Mouse (Mus musculus) ES-E14 (cell line): ENCODE results near the gene Bik.

Experiments
- HCFC1 ChIP-seq: IDR thresholded peaks from 2 replicates; pipeline ENCODE4 v1.6.1; 2012; ENCODE audit warnings: low read length, inconsistent platforms, borderline replicate concordance; ENCODE audit not compliant: insufficient read depth
- MAFK ChIP-seq: IDR thresholded peaks from 2 replicates; pipeline ENCODE4 v1.6.1; 2014; ENCODE audit warnings: mild to moderate bottlenecking, low read depth, low read length, inconsistent platforms; ENCODE audit not compliant: insufficient read depth

DNA sequence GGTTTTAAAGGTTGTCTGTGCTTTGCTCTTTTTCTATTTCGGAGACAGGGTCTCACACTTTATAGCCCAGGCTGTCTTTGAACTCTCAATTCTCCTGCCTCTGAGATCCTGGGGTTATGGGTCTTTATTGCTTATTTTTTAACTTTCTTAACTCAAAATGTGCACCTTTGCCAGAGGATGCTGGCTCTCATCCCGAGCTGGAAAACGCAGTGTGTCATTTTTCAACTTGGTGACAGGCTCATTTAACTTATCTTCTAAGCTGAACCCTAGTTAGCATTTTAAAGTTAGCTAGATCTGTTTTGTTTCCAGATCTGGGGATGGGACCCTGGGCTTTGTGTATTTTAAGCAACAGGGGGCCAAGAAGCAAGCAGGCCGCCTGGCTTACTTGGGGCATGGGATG is 2.2 kb downstream of the Bik start:
- TF ChIP-seq HCFC1 (no peak), MAFK (no peak)
